Mouse (Mus musculus): Measurements from ENCODE around the gene Rpl35a.
"Not testable (repeated sequence)": the region's sequence is repeated elsewhere in the genome, so short reads cannot be mapped to it uniquely, and the experiment has no call there.

The Rpl35a gene

GRCm38 (mm10) chr16:33054927-33055326 is 1.3 kb upstream of the Rpl35a start:
- DNase-seq (ENCODE audit: inconsistent age in 2 of 2, low spot score in 1 of 2), result not testable (repeated sequence)

GRCm38 (mm10) chr16:33055655-33056054 is 598 bp upstream of the Rpl35a start:
- peak in 1 of 2 experiments; percentile 38 for DNase-seq (ENCODE audit: inconsistent age in 2 of 2, low spot score in 1 of 2)

- no peak for DNase-seq (ENCODE audit: inconsistent age in 2 of 2, low spot score in 1 of 2)
Measured at GRCm38 (mm10) chr16:33056786-33057185, 533 bp downstream of the Rpl35a start.

- no peak for DNase-seq (ENCODE audit: inconsistent age in 2 of 2, low spot score in 1 of 2)
Measured at GRCm38 (mm10) chr16:33058033-33058432, 1.8 kb downstream of the Rpl35a start.

GRCm38 (mm10) chr16:33058656-33059055 is 2.4 kb downstream of the Rpl35a start:
- DNase-seq (ENCODE audit: inconsistent age in 2 of 2, low spot score in 1 of 2), result not testable (repeated sequence)

GRCm38 (mm10) chr16:33059471-33059870 is 3.2 kb downstream of the Rpl35a start:
- DNase-seq (ENCODE audit: inconsistent age in 2 of 2, low spot score in 1 of 2), result no peak

- no peak for DNase-seq (ENCODE audit: inconsistent age in 2 of 2, low spot score in 1 of 2)
Measured at GRCm38 (mm10) chr16:33060926-33061325, 4.7 kb downstream of the Rpl35a start.

- DNase-seq (ENCODE audit: inconsistent age in 2 of 2, low spot score in 1 of 2), result no peak
Measured at GRCm38 (mm10) chr16:33061400-33061799, 5.1 kb downstream of the Rpl35a start.

GRCm38 (mm10) chr16:33062024-33062681 is 5.9 kb downstream of the Rpl35a start, which contains the start of gene Lmln:
Lmln (plus strand) TSS chr16:33062521.
- DNase-seq (ENCODE audit: inconsistent age in 2 of 2, low spot score in 1 of 2), result peak; percentile 96 to 97

- DNase-seq (ENCODE audit: inconsistent age in 2 of 2, low spot score in 1 of 2), result peak; percentile 86 to 95
Measured at GRCm38 (mm10) chr16:33062682-33063131, 6.5 kb downstream of the Rpl35a start.

GRCm38 (mm10) chr16:33063267-33063666 is 7.0 kb downstream of the Rpl35a start:
- DNase-seq (ENCODE audit: inconsistent age in 2 of 2, low spot score in 1 of 2), result peak; percentile 49 to 79

- DNase-seq (ENCODE audit: inconsistent age in 2 of 2, low spot score in 1 of 2), result no peak
Measured at GRCm38 (mm10) chr16:33064636-33065035, 8.4 kb downstream of the Rpl35a start.

- DNase-seq (ENCODE audit: inconsistent age in 2 of 2, low spot score in 1 of 2), result no peak
Measured at GRCm38 (mm10) chr16:33070928-33071327, 14.7 kb downstream of the Rpl35a start.

GRCm38 (mm10) chr16:33072871-33073557 is 16.8 kb downstream of the Rpl35a start:
- no peak for DNase-seq (ENCODE audit: inconsistent age in 2 of 2, low spot score in 1 of 2)

GRCm38 (mm10) chr16:33074967-33075366 is 18.7 kb downstream of the Rpl35a start:
- no peak for DNase-seq (ENCODE audit: inconsistent age in 2 of 2, low spot score in 1 of 2)

GRCm38 (mm10) chr16:33076078-33076477 is 19.8 kb downstream of the Rpl35a start:
- peak; percentile 70 to 76 for DNase-seq (ENCODE audit: inconsistent age in 2 of 2, low spot score in 1 of 2)

- DNase-seq (ENCODE audit: inconsistent age in 2 of 2, low spot score in 1 of 2), result peak in 1 of 2 experiments; percentile 39
Measured at GRCm38 (mm10) chr16:33077069-33077627, 20.9 kb downstream of the Rpl35a start.

GRCm38 (mm10) chr16:33080063-33080462 is 23.8 kb downstream of the Rpl35a start:
- no peak for DNase-seq (ENCODE audit: inconsistent age in 2 of 2, low spot score in 1 of 2)

- DNase-seq (ENCODE audit: inconsistent age in 2 of 2, low spot score in 1 of 2), result no peak
Measured at GRCm38 (mm10) chr16:33082951-33083350, 26.7 kb downstream of the Rpl35a start.

GRCm38 (mm10) chr16:33083996-33084395 is 27.7 kb downstream of the Rpl35a start:
- DNase-seq (ENCODE audit: inconsistent age in 2 of 2, low spot score in 1 of 2), result peak; percentile 42 to 61

GRCm38 (mm10) chr16:33085666-33086065 is 29.4 kb downstream of the Rpl35a start:
- DNase-seq (ENCODE audit: inconsistent age in 2 of 2, low spot score in 1 of 2), result peak; percentile 93 to 94

All from adrenal gland, adult (tissue).